15 mouse cellular contexts compared by ENCODE assay signal in genomic region chr3:132353204-132353603, GRCm38 (mm10).
"Had no signal": no experiment of that assay in that cellular context is flagged by ENCODE, and none has a peak within 500 bp of the region (broad histone marks: within the 10 kb centered on the region; RNA-seq: fewer than 3 reads in every experiment).

No protein-coding gene starts in this region.

- H3K4me1 ChIP-seq: midbrain, embryonic 13.5 days; midbrain, embryonic 15.5 days; neural tube, embryonic 12.5 days; stomach, embryonic 15.5 days had no signal

- H3K9ac ChIP-seq: liver, embryonic 14.5 days; lung, embryonic 14.5 days; midbrain, embryonic 13.5 days; midbrain, embryonic 15.5 days; neural tube, embryonic 12.5 days; stomach, embryonic 15.5 days had no signal

- H3K27ac ChIP-seq: liver, embryonic 14.5 days; macrophage; midbrain, embryonic 13.5 days; midbrain, embryonic 15.5 days; neural tube, embryonic 12.5 days; stomach, embryonic 15.5 days; stomach, postnatal 0 days had no signal

- H3K4me3 ChIP-seq: midbrain, embryonic 13.5 days; midbrain, embryonic 15.5 days; neural tube, embryonic 12.5 days; stomach, embryonic 15.5 days had no signal

- H3K36me3 ChIP-seq: midbrain, embryonic 13.5 days; midbrain, embryonic 15.5 days; neural tube, embryonic 12.5 days; stomach, embryonic 15.5 days had no signal

- H3K9me3 ChIP-seq: midbrain, embryonic 13.5 days; midbrain, embryonic 15.5 days; neural tube, embryonic 12.5 days; stomach, embryonic 15.5 days had no signal

- ATAC-seq: midbrain, embryonic 13.5 days; midbrain, embryonic 15.5 days had no signal

- H3K4me2 ChIP-seq: lung, embryonic 14.5 days; midbrain, embryonic 13.5 days; midbrain, embryonic 15.5 days; neural tube, embryonic 12.5 days; stomach, embryonic 15.5 days had no signal

- H3K27me3 ChIP-seq: midbrain, embryonic 13.5 days; midbrain, embryonic 15.5 days; neural tube, embryonic 12.5 days; stomach, embryonic 15.5 days had no signal

- DNase-seq: lung, adult 18-20 months; lung, embryonic 14.5 days; lung, postnatal 14 days; lung, postnatal 36 days; right cerebral cortex, postnatal 14 days; thymus, adult 2 months; thymus, postnatal 25 days; thymus, postnatal 4 days had no signal
